Mouse (Mus musculus): ENCODE measurements around the gene Ovol3. TPM values are rescaled to one million over a fixed set of nuclear protein-coding genes. Genes with fewer than 3 reads are reported as not detected.

Ovol3 gene
- polyA plus RNA-seq, 1 experiment = not detected

- no peaks in the 10 kb centered on the region for H3K27me3 ChIP-seq (ENCODE audit: control insufficient read depth, insufficient read depth, insufficient read length)
- no peak overlapping the region for H3ac ChIP-seq (ENCODE audit: control insufficient read depth, insufficient read length)
- no peak overlapping the region for H3K4me2 ChIP-seq (ENCODE audit: low read depth)
- H3K79me2 ChIP-seq (ENCODE audit: control insufficient read depth, insufficient read depth) = no peaks in the 10 kb centered on the region
- no peaks in the 10 kb centered on the region for H3K36me3 ChIP-seq (ENCODE audit: control insufficient read depth, insufficient read depth)
- no peak overlapping the region for H3K4me3 ChIP-seq
- TF ChIP-seq MYOG (IDR thresholded peaks at IDR 0.05; ENCODE audit: control insufficient read depth in 1 of 3, insufficient read depth in 1 of 3, insufficient read length in 2 of 3, low read depth in 2 of 3) = no peak
- TF ChIP-seq MAX (IDR thresholded peaks at IDR 0.05; ENCODE audit: low read depth) = no peak
- TF ChIP-seq POLR2AphosphoS2 (IDR thresholded peaks at IDR 0.05; ENCODE audit: insufficient read length, low read depth) = no peak
- TF ChIP-seq MYOD1 (IDR thresholded peaks at IDR 0.05; ENCODE audit: control insufficient read depth in 1 of 3, insufficient read length in 2 of 3, low read depth in 2 of 3) = no peak
- no peak for TF ChIP-seq USF1 (IDR thresholded peaks at IDR 0.05; ENCODE audit: low read depth)
- TF ChIP-seq TCF3 (IDR thresholded peaks at IDR 0.05; ENCODE audit: insufficient read length, low read depth) = no peak
- TF ChIP-seq E2F4 (IDR thresholded peaks at IDR 0.05; ENCODE audit: insufficient read depth) = no peak
- TF ChIP-seq SRF (IDR thresholded peaks at IDR 0.05; ENCODE audit: control insufficient read depth, insufficient read length, low read depth) = no peak
- no peak for TF ChIP-seq TCF12 (IDR thresholded peaks at IDR 0.05; ENCODE audit: insufficient read depth, poor library complexity, severe bottlenecking)
- TF ChIP-seq POLR2A (IDR thresholded peaks at IDR 0.05; ENCODE audit: insufficient read length, low read depth) = no peak
- no peak for TF ChIP-seq CEBPB (IDR thresholded peaks at IDR 0.05; ENCODE audit: insufficient read depth, poor library complexity, severe bottlenecking)
- no peak for TF ChIP-seq REST (IDR thresholded peaks at IDR 0.05; ENCODE audit: insufficient read depth, insufficient read length)
These were observed 34.1 kb upstream of the Ovol3 start for GRCm38 (mm10) chr7:30269641-30270040.

GRCm38 (mm10) chr7:30266780-30267179 is 31.3 kb upstream of the Ovol3 start:
- TF ChIP-seq POLR2AphosphoS2 (IDR thresholded peaks at IDR 0.05; ENCODE audit: insufficient read length, low read depth) (no peak), SRF (IDR thresholded peaks at IDR 0.05; ENCODE audit: control insufficient read depth, insufficient read length, low read depth) (no peak), POLR2A (IDR thresholded peaks at IDR 0.05; ENCODE audit: insufficient read length, low read depth) (no peak), TCF12 (IDR thresholded peaks at IDR 0.05; ENCODE audit: insufficient read depth, poor library complexity, severe bottlenecking) (no peak), E2F4 (IDR thresholded peaks at IDR 0.05; ENCODE audit: insufficient read depth) (no peak), USF1 (IDR thresholded peaks at IDR 0.05; ENCODE audit: low read depth) (no peak), MAX (IDR thresholded peaks at IDR 0.05; ENCODE audit: low read depth) (no peak), CEBPB (IDR thresholded peaks at IDR 0.05; ENCODE audit: insufficient read depth, poor library complexity, severe bottlenecking) (no peak), TCF3 (IDR thresholded peaks at IDR 0.05; ENCODE audit: insufficient read length, low read depth) (no peak), MYOD1 (IDR thresholded peaks at IDR 0.05; ENCODE audit: control insufficient read depth in 1 of 3, insufficient read length in 2 of 3, low read depth in 2 of 3) (no peak), REST (IDR thresholded peaks at IDR 0.05; ENCODE audit: insufficient read depth, insufficient read length) (no peak), MYOG (IDR thresholded peaks at IDR 0.05; ENCODE audit: control insufficient read depth in 1 of 3, insufficient read depth in 1 of 3, insufficient read length in 2 of 3, low read depth in 2 of 3) (no peak)
- no peaks in the 10 kb centered on the region for H3K79me2 ChIP-seq (ENCODE audit: control insufficient read depth, insufficient read depth)
- no peak overlapping the region for H3K4me2 ChIP-seq (ENCODE audit: low read depth)
- no peaks in the 10 kb centered on the region for H3K27me3 ChIP-seq (ENCODE audit: control insufficient read depth, insufficient read depth, insufficient read length)
- H3ac ChIP-seq (ENCODE audit: control insufficient read depth, insufficient read length) = no peak overlapping the region
- no peaks in the 10 kb centered on the region for H3K36me3 ChIP-seq (ENCODE audit: control insufficient read depth, insufficient read depth)
- no peak overlapping the region for H3K4me3 ChIP-seq

- H3K79me2 ChIP-seq (ENCODE audit: control insufficient read depth, insufficient read depth) = no peaks in the 10 kb centered on the region
- no peaks in the 10 kb centered on the region for H3K27me3 ChIP-seq (ENCODE audit: control insufficient read depth, insufficient read depth, insufficient read length)
- TF ChIP-seq POLR2AphosphoS2 (IDR thresholded peaks at IDR 0.05; ENCODE audit: insufficient read length, low read depth) = no peak
- TF ChIP-seq TCF12 (IDR thresholded peaks at IDR 0.05; ENCODE audit: insufficient read depth, poor library complexity, severe bottlenecking) = no peak
- TF ChIP-seq USF1 (IDR thresholded peaks at IDR 0.05; ENCODE audit: low read depth) = no peak
- no peak for TF ChIP-seq CEBPB (IDR thresholded peaks at IDR 0.05; ENCODE audit: insufficient read depth, poor library complexity, severe bottlenecking)
- TF ChIP-seq MYOD1 (IDR thresholded peaks at IDR 0.05; ENCODE audit: control insufficient read depth in 1 of 3, insufficient read length in 2 of 3, low read depth in 2 of 3) = no peak
- no peak for TF ChIP-seq SRF (IDR thresholded peaks at IDR 0.05; ENCODE audit: control insufficient read depth, insufficient read length, low read depth)
- no peak for TF ChIP-seq TCF3 (IDR thresholded peaks at IDR 0.05; ENCODE audit: insufficient read length, low read depth)
- TF ChIP-seq POLR2A (IDR thresholded peaks at IDR 0.05; ENCODE audit: insufficient read length, low read depth) = no peak
- TF ChIP-seq MAX (IDR thresholded peaks at IDR 0.05; ENCODE audit: low read depth) = no peak
- TF ChIP-seq REST (IDR thresholded peaks at IDR 0.05; ENCODE audit: insufficient read depth, insufficient read length) = no peak
- no peak for TF ChIP-seq MYOG (IDR thresholded peaks at IDR 0.05; ENCODE audit: control insufficient read depth in 1 of 3, insufficient read depth in 1 of 3, insufficient read length in 2 of 3, low read depth in 2 of 3)
- TF ChIP-seq E2F4 (IDR thresholded peaks at IDR 0.05; ENCODE audit: insufficient read depth) = no peak
- H3K36me3 ChIP-seq (ENCODE audit: control insufficient read depth, insufficient read depth) = no peaks in the 10 kb centered on the region
- no peak overlapping the region for H3K4me2 ChIP-seq (ENCODE audit: low read depth)
- H3K4me3 ChIP-seq = no peak overlapping the region
- no peak overlapping the region for H3ac ChIP-seq (ENCODE audit: control insufficient read depth, insufficient read length)
These were observed 30.4 kb upstream of the Ovol3 start for GRCm38 (mm10) chr7:30265935-30266334.

GRCm38 (mm10) chr7:30265531-30265930 is 30.0 kb upstream of the Ovol3 start:
- H3K36me3 ChIP-seq (ENCODE audit: control insufficient read depth, insufficient read depth) = no peaks in the 10 kb centered on the region
- H3K4me2 ChIP-seq (ENCODE audit: low read depth) = no peak overlapping the region
- no peak for TF ChIP-seq SRF (IDR thresholded peaks at IDR 0.05; ENCODE audit: control insufficient read depth, insufficient read length, low read depth)
- no peaks in the 10 kb centered on the region for H3K79me2 ChIP-seq (ENCODE audit: control insufficient read depth, insufficient read depth)
- no peaks in the 10 kb centered on the region for H3K27me3 ChIP-seq (ENCODE audit: control insufficient read depth, insufficient read depth, insufficient read length)
- H3K4me3 ChIP-seq = no peak overlapping the region
- no peak overlapping the region for H3ac ChIP-seq (ENCODE audit: control insufficient read depth, insufficient read length)

- H3K27me3 ChIP-seq (ENCODE audit: control insufficient read depth, insufficient read depth, insufficient read length) = no peaks in the 10 kb centered on the region
- no peak for TF ChIP-seq SRF (IDR thresholded peaks at IDR 0.05; ENCODE audit: control insufficient read depth, insufficient read length, low read depth)
- TF ChIP-seq TCF3 (IDR thresholded peaks at IDR 0.05; ENCODE audit: insufficient read length, low read depth) = no peak
- TF ChIP-seq MYOG (IDR thresholded peaks at IDR 0.05; ENCODE audit: control insufficient read depth in 1 of 3, insufficient read depth in 1 of 3, insufficient read length in 2 of 3, low read depth in 2 of 3) = no peak
- no peak for TF ChIP-seq USF1 (IDR thresholded peaks at IDR 0.05; ENCODE audit: low read depth)
- TF ChIP-seq POLR2AphosphoS2 (IDR thresholded peaks at IDR 0.05; ENCODE audit: insufficient read length, low read depth) = no peak
- TF ChIP-seq POLR2A (IDR thresholded peaks at IDR 0.05; ENCODE audit: insufficient read length, low read depth) = no peak
- TF ChIP-seq CEBPB (IDR thresholded peaks at IDR 0.05; ENCODE audit: insufficient read depth, poor library complexity, severe bottlenecking) = no peak
- TF ChIP-seq TCF12 (IDR thresholded peaks at IDR 0.05; ENCODE audit: insufficient read depth, poor library complexity, severe bottlenecking) = no peak
- no peak overlapping the region for H3ac ChIP-seq (ENCODE audit: control insufficient read depth, insufficient read length)
- no peak overlapping the region for H3K4me3 ChIP-seq
- no peak overlapping the region for H3K4me2 ChIP-seq (ENCODE audit: low read depth)
- no peaks in the 10 kb centered on the region for H3K36me3 ChIP-seq (ENCODE audit: control insufficient read depth, insufficient read depth)
- H3K79me2 ChIP-seq (ENCODE audit: control insufficient read depth, insufficient read depth) = no peaks in the 10 kb centered on the region
These were observed 29.5 kb upstream of the Ovol3 start for GRCm38 (mm10) chr7:30265041-30265440.
